Mouse (Mus musculus): ENCODE measurements around the gene Eid2.
"Not testable (repeated sequence)": the region's sequence is repeated elsewhere in the genome, so short reads cannot be mapped to it uniquely, and the experiment has no call there.

The Eid2 gene

DNA sequence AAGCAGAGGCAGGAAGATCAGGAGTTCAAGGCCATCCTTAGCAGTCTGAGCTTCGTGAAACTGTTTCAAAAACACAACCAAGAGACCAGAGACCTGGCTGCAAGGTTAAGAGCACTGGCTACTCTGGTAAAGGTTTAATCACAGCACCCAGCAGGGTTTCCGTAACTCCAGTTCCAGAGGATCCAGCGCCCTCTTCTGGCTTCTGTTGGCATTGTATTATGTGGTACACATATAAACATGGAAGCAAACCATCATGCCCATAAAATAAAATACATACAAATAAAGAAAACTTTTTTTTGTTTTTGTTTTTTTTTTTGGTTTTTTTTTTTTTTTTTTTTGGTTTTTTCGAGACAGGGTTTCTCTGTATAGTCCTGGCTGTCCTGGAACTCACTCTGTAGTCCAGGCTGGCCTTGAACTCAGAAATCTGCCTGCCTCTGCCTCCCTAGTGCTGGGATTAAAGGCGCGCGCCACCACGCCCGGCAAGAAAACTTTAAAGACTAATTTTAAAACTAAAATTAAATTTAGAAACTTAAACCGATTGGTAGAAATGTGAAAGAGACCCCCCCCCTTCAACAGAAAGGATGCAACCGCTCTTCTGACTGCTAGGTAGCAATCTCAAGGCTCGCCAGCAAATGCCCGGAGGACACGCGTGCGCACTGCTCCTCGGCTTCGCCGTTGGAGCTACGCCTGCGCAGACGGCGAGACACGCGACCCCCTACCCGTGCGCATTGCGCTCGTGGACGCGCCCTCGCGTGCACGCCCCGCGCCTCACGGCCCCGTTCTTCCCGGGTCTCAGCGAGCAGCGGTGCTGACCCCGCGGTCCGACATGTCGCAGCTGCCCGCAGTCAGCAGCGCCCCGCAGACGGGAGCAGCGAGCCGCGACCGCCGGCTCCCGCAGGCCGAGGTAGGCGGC is at the start of gene Eid2:
TSS of gene Eid2 (plus strand) at position 753 of the 913 bp plus-strand sequence.
- in situ Hi-C loops (cut with MboI, MseI): no loop called here

DNA sequence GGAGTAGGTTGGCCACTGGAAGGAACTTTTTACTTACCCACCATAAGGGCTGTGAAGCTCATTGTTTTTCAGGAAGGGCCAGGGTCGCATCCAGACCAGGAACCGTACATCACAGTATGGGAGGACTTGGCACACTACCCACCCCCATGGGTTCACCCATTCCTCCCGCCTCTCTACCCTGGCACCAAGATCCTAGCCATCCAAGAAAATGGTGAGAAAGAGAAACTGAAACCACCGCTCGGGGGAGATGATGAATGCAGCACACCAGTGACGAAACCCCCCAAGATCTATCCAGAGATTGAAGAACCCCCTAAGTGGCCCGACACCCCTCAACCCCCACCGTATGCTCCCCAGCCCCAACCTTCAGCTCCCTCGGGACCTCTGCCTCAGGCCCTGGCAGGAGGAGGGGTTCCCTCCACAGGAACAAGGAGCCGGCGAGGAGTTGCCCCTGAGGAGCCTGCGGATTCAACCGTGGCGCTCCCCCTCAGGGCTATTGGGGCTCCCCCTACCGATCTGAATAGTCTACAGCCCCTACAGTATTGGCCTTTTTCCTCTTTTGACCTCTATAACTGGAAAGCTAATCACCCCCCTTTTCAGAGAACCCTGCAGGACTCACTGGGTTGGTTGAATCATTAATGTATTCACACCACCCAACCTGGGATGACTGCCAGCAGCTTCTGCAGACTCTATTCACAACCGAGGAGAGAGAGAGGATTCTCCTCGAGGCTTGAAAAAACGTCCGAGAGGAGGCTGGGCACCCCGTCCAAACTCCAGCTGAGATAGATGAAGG is 48.5 kb upstream of the Eid2 start:
- in situ Hi-C loops (cut with MboI, MseI): loop anchor here in 1 of 2 experiments (5.0 kb wide), 1 partner anchor 72 kb away; no protein-coding TSS in a partner anchor

DNA sequence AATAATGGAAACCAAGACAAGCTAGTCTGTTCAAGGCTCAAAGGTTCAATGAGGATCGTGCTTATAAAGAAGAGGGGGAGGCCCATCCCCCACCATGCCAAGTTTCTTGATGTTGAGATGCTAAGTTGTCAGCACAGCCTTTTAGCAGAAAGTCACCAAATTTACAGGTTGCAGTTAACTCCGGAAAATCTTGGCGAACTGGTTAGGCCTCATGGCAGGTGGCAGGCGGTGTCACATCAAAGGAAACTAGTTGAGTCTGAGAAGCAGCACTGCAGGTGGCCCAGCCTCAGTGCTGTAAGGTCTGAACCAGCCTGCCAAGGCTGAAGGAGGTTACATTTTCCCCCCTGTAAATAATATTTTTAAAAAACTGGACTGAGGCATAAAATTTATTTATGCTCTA is 40.8 kb upstream of the Eid2 start:
- in situ Hi-C loops (cut with MboI, MseI): not testable (repeated sequence)

DNA sequence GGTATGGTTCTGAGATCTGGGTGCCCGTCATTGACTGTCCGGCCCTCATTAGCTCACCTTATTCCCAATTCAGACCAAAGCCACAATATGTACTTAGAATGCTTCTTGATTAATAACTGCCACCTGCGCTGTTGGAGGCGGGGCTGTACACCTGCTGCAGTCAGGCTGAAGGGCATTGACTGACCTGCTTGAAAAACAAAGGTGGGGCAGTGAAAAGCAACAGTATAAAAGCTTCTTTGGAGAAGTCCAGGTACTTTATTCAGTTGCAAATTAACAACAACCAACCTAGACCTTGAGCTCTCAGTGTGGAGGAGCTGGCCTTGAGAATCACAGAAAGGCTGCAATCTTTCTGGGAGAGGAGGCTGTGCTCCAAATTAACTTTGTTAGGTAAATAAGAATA is 40.3 kb upstream of the Eid2 start:
- in situ Hi-C loops (cut with MboI, MseI): not testable (repeated sequence)

DNA sequence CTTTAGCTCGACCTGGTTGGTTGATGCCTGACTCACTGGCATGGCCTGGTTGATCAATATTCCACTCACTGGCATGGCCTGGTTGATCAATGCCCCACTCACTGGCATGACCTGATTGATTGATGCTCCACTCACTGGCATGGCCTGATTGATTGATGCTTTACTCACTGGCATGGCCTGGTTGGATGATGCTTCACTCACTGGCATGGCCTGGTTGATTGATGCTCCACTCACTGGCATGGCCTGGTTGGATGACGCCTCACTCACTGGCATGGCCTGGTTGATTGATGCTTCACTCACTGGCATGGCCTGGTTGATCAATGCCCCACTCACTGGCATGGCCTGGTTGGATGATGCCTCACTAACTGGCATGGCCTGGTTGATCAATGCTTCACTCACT is 23.7 kb upstream of the Eid2 start:
- in situ Hi-C loops (cut with MboI, MseI): loop anchor here in 1 of 2 experiments (10.0 kb wide), 1 partner anchor 169 kb away; the partner anchor contains the start of gene Fcgbp

DNA sequence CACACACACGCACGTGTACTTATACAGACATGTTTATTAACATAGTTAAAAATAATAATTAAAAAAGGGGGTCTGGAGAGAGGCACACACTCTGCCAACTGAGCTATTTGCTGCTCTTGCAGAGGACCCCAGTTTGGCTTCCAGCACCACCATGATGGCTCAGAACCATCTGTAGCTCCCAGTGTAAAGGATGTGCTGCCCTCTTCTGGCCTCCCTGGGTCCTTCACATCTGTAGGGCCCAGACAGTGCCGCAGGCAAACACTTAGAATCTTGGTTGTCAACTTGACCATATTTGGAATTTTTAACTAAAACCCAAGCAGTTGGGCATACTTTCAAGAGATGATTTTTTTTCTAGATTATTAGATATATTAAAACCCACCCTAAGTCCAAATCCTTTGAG is 18.7 kb upstream of the Eid2 start:
- in situ Hi-C loops (cut with MboI, MseI): loop anchor here in 1 of 2 experiments (10.0 kb wide), 1 partner anchor 174 kb away; the partner anchor contains the start of gene Fcgbp

DNA sequence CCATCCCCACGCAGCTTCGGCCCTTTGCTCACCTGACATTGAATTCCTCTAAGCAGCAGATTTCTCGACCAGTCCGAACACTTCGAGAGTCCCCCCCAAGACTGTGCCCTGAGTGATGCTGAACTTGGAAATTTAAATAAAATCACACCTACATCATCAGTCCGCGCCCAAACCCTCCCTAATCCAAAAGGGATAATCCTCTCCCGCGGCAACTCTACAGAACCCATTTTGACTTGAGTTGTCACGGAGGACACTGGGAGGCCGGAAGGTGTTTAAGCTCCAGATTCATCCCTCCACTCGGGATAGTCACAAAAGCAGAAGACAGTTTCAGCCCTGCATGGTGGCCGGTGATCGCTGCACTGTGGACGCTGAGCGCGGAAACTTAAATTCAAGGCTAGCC is 15.7 kb upstream of the Eid2 start:
- in situ Hi-C loops (cut with MboI, MseI): no loop called here

DNA sequence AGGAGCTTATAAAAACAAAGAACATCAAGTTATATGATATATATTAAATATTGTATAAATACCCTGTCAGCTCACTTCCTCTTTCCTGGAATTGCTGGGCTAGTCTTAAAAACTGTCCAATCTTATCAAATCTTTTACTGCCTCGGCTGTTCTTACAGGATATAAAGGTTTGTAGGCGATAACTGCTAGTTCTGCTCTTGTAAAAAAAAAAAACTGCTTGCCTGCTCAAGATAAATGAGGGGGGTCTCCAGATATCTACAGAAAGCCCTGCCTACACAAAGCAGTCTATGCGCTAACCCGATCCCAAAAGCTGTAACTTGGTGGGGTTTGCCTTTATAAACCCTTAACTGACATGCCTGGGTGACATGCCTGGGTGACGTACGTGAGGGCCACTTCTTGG is 13.1 kb upstream of the Eid2 start:
- in situ Hi-C loops (cut with MboI, MseI): no loop called here

DNA sequence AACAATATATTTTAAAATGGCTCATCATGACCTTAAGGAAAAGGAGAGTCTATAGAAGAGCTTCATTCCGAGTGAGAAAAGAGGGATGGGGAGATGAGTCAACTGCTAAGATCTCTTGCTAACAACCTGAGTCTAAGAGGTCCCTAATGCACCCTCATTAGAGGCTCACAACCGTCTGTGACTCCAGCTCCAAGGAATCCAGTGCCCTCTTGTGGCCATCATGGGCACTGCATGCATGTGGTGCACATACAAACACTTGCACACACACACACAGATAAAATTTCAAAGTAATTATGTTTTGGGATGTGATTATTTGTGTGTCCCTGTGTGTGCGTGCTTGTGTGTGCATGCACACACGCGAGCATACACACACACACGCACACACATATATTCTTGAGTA is 12.2 kb upstream of the Eid2 start:
- in situ Hi-C loops (cut with MboI, MseI): no loop called here

DNA sequence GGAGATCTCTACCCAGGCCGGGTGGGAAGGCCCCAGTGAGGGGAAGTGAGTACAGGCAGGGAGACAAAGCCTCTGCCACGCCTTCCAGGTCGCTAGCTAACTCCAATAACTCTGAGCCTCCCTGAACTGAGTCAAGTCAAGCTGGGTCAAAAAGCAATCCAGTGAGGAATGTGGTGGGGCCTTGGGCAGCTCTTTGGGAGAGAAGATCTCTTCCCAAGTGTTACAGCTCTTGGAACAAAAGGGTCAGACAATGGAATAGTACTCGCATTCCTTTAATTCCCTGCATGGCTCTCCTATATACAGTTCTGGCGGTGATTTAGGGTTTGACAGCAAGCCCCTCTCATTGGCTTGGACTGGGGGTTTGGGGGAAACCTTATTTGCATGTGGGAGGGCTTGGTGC is 4.8 kb upstream of the Eid2 start:
- in situ Hi-C loops (cut with MboI, MseI): no loop called here

DNA sequence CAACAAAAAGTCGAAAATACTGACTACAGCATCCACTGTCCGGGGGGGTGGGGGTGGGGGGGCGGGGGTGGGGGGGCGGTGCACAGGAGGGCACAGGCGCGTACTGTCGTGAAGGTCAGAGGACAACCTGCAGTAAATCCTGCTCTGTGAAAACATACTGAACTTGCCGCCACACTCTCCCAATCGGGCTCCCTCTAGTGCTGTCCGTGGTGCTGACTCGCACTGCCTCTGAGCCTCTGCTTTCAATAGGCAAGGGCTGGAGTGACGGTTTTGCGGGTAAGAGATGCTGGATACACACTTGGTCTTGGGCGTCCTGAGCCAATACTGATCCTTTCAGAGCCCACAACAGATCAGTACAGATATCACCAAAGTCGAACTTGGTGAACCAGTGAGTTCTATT is 3.9 kb upstream of the Eid2 start:
- in situ Hi-C loops (cut with MboI, MseI): no loop called here

DNA sequence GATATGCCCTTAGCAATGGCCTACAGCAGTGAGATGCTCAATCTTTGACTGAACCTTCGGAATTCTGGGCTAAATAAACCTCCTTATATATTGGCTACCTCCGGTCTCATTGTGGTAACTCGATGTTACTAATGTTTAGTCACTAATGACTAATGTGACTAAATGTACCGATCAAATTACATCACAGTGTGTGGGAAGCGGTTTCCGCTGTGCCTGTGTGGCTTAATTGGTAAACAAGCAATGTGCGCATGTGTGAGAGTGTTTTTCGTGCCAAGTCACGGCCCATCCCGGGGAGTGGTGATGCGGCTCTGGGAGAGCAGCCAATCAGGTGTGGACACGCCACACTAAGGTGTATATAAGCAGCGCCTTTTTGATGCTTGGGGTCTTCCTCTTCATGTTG is 2.3 kb upstream of the Eid2 start:
- in situ Hi-C loops (cut with MboI, MseI): no loop called here

DNA sequence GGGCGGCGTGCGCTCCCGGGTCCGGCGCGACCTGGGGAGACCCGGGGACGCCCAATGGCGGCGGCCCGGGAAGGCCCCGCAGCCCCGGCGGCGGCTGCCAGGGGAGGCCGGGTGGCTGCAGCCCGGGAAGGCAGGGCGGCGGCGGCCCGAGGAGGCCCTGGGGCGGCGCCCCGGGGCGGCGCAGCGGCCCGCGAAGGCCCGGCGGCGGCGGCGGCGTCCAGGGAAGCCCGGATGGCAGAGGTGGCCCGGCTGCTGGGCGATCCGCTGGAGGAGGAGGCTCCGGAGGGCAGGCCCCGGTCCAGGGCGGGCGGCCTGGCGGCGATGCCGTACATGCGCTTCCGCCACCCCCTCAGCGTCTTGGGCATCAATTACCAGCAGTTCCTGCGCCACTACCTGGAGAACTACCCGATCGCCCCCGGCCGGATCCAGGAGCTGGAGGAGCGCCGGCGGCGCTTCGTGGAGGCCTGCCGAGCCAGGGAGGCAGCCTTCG is 406 bp downstream of the Eid2 start:
- in situ Hi-C loops (cut with MboI, MseI): no loop called here

DNA sequence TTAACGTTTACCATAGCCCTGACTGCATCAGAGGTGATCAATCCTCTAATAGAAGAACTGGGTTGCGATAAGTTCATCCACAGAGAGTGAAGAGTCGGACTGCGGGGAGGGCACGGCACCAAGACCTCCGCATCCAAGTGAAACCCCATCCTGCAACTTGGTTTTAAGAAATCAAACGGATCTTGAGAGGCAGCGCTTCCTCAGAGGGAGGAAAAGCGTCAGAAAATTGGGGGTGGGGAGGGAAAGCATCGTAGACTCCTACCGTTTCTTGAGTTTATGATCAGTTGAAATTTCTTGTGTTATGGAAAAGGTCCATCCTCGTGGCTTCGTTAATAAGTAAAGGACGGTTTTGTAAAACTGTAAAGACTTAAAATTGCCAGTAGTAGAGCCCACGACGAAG is 895 bp downstream of the Eid2 start:
- in situ Hi-C loops (cut with MboI, MseI): no loop called here

DNA sequence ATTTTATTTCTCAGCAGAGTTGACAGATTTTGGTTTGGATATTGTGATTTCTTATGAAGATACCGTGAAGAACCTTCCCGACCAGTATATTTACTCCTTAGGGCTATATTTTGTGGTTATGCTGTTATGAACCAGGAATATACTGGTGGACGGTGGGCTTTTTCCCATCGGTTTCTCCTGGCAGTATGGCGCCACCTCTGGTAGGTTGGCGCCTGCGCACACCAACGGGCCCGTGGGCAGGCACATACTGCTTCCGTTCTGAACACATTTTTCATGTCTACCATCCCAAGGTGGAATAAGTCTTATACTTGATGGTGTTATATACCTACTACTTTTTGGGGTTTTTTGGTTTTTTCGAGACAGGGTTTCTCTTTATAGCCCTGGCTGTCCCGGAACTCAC is 1.7 kb downstream of the Eid2 start:
- in situ Hi-C loops (cut with MboI, MseI): no loop called here

DNA sequence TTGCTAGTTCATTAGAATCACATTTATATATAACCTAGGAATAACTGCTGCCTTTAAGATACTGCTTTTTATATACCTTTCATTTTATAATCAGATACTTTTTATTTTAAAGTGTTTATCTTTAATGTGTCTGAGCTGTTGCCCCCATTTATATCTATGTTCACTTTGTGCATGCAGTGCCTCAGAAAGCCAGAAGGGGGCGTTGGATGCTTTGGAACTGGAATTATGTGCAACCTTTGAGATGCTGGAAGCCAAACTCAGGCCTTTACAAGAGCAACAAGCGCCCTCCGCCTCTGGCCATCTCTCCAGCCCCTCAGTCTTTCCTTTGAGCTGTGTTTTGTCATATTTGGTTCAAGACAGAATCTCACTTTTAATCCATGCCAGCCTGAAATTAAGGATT is 4.1 kb downstream of the Eid2 start:
- in situ Hi-C loops (cut with MboI, MseI): loop anchor here (5.0 to 10.0 kb wide), 2 partner anchors 59 to 1063 kb away; no protein-coding TSS in a partner anchor

DNA sequence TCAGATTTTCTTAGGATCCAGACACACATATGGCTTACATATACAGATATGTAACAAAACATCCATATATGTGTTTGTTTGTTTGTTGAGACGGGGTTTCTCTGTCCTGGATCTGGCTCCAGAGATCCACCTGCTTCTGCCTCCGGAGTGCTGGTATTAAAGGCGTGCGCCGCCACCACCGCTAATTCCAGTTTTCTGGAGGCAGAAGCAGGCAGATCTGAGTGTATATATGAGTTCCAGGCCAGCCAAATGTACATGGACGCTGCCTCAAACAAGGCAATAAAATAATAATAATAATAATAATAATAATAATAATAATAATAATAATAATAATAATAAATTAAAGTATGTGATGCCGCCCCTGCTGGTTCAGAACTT is 9.5 kb downstream of the Eid2 start:
- in situ Hi-C loops (cut with MboI, MseI): loop anchor here in 1 of 2 experiments (10.0 kb wide), 1 partner anchor 1058 kb away; no protein-coding TSS in a partner anchor

DNA sequence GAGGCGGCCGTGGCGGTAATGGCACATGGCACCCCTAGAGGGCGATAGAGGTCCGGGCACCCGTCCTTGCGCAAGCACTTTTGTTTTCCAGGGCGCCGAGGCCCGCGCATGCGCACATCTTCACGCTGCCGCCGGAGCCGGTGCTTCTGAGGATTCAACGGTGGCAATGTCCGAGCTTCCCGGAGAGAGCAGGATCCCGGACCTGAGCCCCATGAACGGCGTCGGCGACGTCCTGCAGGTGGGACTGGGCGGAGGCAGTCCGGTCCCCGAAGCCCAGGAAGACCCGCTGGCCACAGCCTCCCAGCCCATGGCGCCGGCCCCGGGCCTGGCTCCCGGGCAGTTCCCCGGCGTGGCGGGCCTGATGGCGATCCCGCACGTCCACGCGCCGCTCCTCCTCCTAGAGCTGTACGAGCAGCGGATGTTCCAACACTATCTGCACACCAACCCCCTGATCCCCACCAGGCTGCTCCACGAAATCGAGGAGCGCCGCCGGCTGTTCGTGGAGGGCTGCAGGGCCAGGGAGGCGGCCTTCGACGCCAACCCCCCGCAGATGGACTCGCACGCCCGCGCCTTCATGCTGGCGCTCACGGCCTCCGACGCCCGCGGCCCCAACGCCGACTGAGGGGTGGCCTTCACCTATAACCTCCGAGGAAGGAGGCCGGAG is 10.1 kb downstream of the Eid2 start, which contains the start of gene Eid2b:
TSS of gene Eid2b (plus strand) at position 125 of the 664 bp plus-strand sequence.
- in situ Hi-C loops (cut with MboI, MseI): loop anchor here in 1 of 2 experiments (10.0 kb wide), 1 partner anchor 1057 kb away; no protein-coding TSS in a partner anchor

DNA sequence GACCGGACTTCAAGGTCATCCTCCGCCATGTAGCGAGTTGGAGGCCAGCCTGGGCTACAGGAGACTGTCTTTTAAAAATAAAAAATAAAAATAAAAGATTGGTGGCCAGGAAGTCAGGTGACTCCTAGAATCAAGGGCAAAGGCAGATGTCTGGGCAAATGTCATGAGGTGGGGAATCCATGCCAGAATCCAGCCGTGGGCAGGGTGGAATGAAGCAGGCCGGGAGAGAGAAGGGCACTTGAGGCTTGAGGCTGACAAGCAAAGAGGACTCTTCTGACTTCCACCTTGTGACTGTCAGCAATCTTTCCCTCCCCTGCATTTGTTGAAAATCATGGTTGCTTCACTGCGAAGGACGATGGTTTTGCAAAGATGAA is 10.6 kb downstream of the Eid2 start:
- in situ Hi-C loops (cut with MboI, MseI): loop anchor here in 1 of 2 experiments (10.0 kb wide), 1 partner anchor 1057 kb away; no protein-coding TSS in a partner anchor

DNA sequence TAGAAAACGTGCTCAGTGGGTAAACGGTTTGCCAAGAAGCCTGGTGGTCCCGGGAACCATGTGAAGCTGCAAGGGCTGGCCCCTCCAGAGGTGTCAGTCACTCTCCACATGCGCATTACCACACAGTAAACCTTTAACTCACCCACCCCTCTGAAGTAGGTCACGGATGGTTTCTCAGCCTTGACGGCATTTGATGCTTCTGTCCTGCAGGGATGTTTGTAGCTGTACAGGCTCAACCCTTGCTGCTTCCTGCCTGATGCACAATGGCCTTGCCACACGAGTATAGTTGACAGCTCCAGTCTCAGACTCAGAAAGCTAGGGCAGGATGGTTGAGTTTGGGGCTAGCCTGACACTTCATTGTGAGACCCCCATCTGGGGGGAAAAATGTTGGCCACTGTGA is 12.9 kb downstream of the Eid2 start:
- in situ Hi-C loops (cut with MboI, MseI): no loop called here

DNA sequence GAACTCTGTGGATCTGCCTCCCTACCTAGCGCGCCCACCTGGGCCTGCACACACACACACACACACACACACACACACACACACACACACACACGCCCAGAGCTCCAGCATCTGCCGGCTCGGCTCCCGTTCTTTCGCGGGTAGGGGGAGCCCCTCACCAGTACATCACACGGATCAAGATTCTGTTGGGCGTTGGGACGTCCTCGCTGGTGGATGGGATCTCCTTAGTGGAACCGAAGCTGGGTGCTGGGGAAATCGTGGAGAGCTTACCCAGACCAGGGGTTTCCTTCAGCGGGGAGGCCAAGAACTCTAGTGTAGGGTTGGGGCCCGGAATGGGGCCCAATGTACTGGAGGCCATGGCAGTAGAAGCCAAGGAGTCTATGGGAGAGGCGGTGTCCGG is 22.5 kb downstream of the Eid2 start:
- in situ Hi-C loops (cut with MboI, MseI): loop anchor here in 1 of 2 experiments (5.0 kb wide), 2 partner anchors 78 to 143 kb away; no protein-coding TSS in a partner anchor

Measured in T-helper 17 cell (primary cell).